ENCODE assay signal across 15 mouse cellular contexts in genomic region chr5:48081223-48081881, GRCm38 (mm10).
DNase-seq lines count a peak whose midpoint lies in the region; ATAC-seq and TF ChIP-seq lines count a peak whose summit lies in the region.
"Had no signal": no experiment of that assay in that cellular context is flagged by ENCODE, and none has a peak within 500 bp of the region (broad histone marks: within the 10 kb centered on the region; RNA-seq: fewer than 3 reads in every experiment).

No protein-coding gene starts in this region.

- no peak for TF ChIP-seq CTCF in brain, embryonic 14.5 days (IDR thresholded peaks at IDR 0.05; ENCODE audit: borderline replicate concordance, extremely low read depth, insufficient read depth, insufficient read length)

- no peaks in the 10 kb centered on the region for H3K27me3 ChIP-seq in embryonic facial prominence, embryonic 14.5 days (replicated peaks; ENCODE audit: control insufficient read depth, insufficient read depth, low read length)
- H3K27me3 ChIP-seq in hindbrain, embryonic 12.5 days: no peaks in the 10 kb centered on the region
- H3K27me3 ChIP-seq in midbrain, embryonic 15.5 days (replicated peaks): no peaks in the 10 kb centered on the region
- H3K27me3 ChIP-seq: limb, embryonic 12.5 days had no signal

- H3K36me3 ChIP-seq in embryonic facial prominence, embryonic 14.5 days (ENCODE audit: control insufficient read depth, insufficient read depth, low read length): no peaks in the 10 kb centered on the region
- H3K36me3 ChIP-seq in hindbrain, embryonic 12.5 days: no peaks in the 10 kb centered on the region
- no peaks in the 10 kb centered on the region for H3K36me3 ChIP-seq in midbrain, embryonic 15.5 days (replicated peaks)
- H3K36me3 ChIP-seq: limb, embryonic 12.5 days had no signal

- no peak overlapping the region for H3K9ac ChIP-seq in embryonic facial prominence, embryonic 14.5 days (ENCODE audit: low read depth, low read length)
- no peak overlapping the region for H3K9ac ChIP-seq in hindbrain, embryonic 12.5 days
- H3K9ac ChIP-seq in midbrain, embryonic 15.5 days: no peak overlapping the region
- H3K9ac ChIP-seq: limb, embryonic 12.5 days; liver, postnatal 0 days had no signal

- no peaks in the 10 kb centered on the region for H3K4me1 ChIP-seq in embryonic facial prominence, embryonic 14.5 days (ENCODE audit: control insufficient read depth, insufficient read depth, low read length)
- H3K4me1 ChIP-seq in hindbrain, embryonic 12.5 days: peaks cover 5% of the 10 kb centered on the region; the same call in 1 of the 2 replicates
- H3K4me1 ChIP-seq in midbrain, embryonic 15.5 days: peaks cover 4% of the 10 kb centered on the region; the same call in 1 of the 2 replicates
- H3K4me1 ChIP-seq: limb, embryonic 12.5 days had no signal

- DNase-seq in brain, embryonic 14.5 days (ENCODE audit: low read depth): peak; percentile 85
- peak; percentile 15 for DNase-seq in embryonic facial prominence, embryonic 14.5 days (ENCODE audit: low spot score)
- no peak for DNase-seq in gastrocnemius, postnatal 36 days
- DNase-seq in yolk sac, embryonic 10.5 days (ENCODE audit: low spot score): no peak
- DNase-seq: adrenal gland, adult 2 months; cerebellum, postnatal 25 days; heart, postnatal 10 days; kidney, postnatal 36 days; liver, postnatal 0 days had no signal

- no peak for ATAC-seq in embryonic facial prominence, embryonic 14.5 days (ENCODE audit: low read depth)
- ATAC-seq in hindbrain, embryonic 12.5 days (ENCODE audit: low FRiP score): 0 out of 2 replicates have a peak, but pooled peaks have one; percentile 58
- peak; percentile 84 for ATAC-seq in midbrain, embryonic 15.5 days (replicated peaks)
- no peak for ATAC-seq in megakaryocyte-erythroid progenitor cell, adult 5-6 weeks (replicated peaks; ENCODE audit: low FRiP score, low TSS enrichment, poor library complexity, severe bottlenecking)
- ATAC-seq in frontal cortex, adult (ENCODE audit: low TSS enrichment): no peak
- ATAC-seq: intestine, postnatal 0 days; liver, postnatal 0 days had no signal

- H3K9me3 ChIP-seq in embryonic facial prominence, embryonic 14.5 days (ENCODE audit: control insufficient read depth, low read length): no peaks in the 10 kb centered on the region
- no peaks in the 10 kb centered on the region for H3K9me3 ChIP-seq in hindbrain, embryonic 12.5 days (replicated peaks)
- no peaks in the 10 kb centered on the region for H3K9me3 ChIP-seq in midbrain, embryonic 15.5 days
- H3K9me3 ChIP-seq: limb, embryonic 12.5 days had no signal

- no peak overlapping the region for H3K4me3 ChIP-seq in embryonic facial prominence, embryonic 14.5 days (ENCODE audit: low read depth, low read length)
- no peak overlapping the region for H3K4me3 ChIP-seq in hindbrain, embryonic 12.5 days
- no peak overlapping the region for H3K4me3 ChIP-seq in midbrain, embryonic 15.5 days
- H3K4me3 ChIP-seq: limb, embryonic 12.5 days had no signal

- TF ChIP-seq POLR2A in brain, embryonic 14.5 days (IDR thresholded peaks at IDR 0.05; ENCODE audit: borderline replicate concordance, extremely low read depth, insufficient read depth, insufficient read length, poor library complexity, severe bottlenecking): no peak

- H3K4me2 ChIP-seq in embryonic facial prominence, embryonic 14.5 days (ENCODE audit: low read depth, low read length): no peak overlapping the region
- H3K4me2 ChIP-seq in hindbrain, embryonic 12.5 days (replicated peaks): no peak overlapping the region
- no peak overlapping the region for H3K4me2 ChIP-seq in midbrain, embryonic 15.5 days
- H3K4me2 ChIP-seq: limb, embryonic 12.5 days had no signal

- WGBS in embryonic facial prominence, embryonic 14.5 days: 74% methylated on average over 8 of the region's 8 CpGs
- 53% methylated on average over 8 of the region's 8 CpGs for WGBS in hindbrain, embryonic 12.5 days
- WGBS in midbrain, embryonic 15.5 days: 26% methylated on average over 8 of the region's 8 CpGs

- intact Hi-C loops in gastrocnemius, postnatal 36 days (cut with DNase I): no loop called here

- H3K27ac ChIP-seq in embryonic facial prominence, embryonic 14.5 days (replicated peaks; ENCODE audit: low read depth, low read length): no peak overlapping the region
- H3K27ac ChIP-seq in hindbrain, embryonic 12.5 days: no peak overlapping the region
- peak overlapping the region; percentile 38; the same call in 1 of the 2 replicates for H3K27ac ChIP-seq in midbrain, embryonic 15.5 days
- H3K27ac ChIP-seq: limb, embryonic 12.5 days had no signal

Comparison
In these comparisons a context has a peak if more than half of its experiments do, and no peak if none do; other contexts are left out.
1. DNase-seq: peak in brain, embryonic 14.5 days (single experiment) and embryonic facial prominence, embryonic 14.5 days (single experiment); none in gastrocnemius, postnatal 36 days (0 of 2) and yolk sac, embryonic 10.5 days (single experiment).
2. ATAC-seq: peak in hindbrain, embryonic 12.5 days (single experiment) and midbrain, embryonic 15.5 days (single experiment); none in embryonic facial prominence, embryonic 14.5 days (single experiment), megakaryocyte-erythroid progenitor cell, adult 5-6 weeks (single experiment) and frontal cortex, adult (single experiment).